Mouse (Mus musculus) central nervous system, embryonic 11.5 days (tissue): ENCODE results near the gene Echdc2. TPM values are rescaled to one million over a fixed set of nuclear protein-coding genes. Genes with fewer than 3 reads are reported as not detected.

Experiments
- polyA plus RNA-seq: library from polyadenylated mRNA; depleted of rRNA; stranded (reverse); fragments of >200 nt; gene quantifications from 2 replicates; pipeline ENCODE4 v1.2.3, GENCODE M21; 2012; rRNA removed

Gene Echdc2
- 23.3 and 29.7 TPM in 2 replicates for polyA plus RNA-seq

GRCm38 (mm10) chr4:108165152-108165895 is at the start of gene Echdc2:
Gene Echdc2 (plus strand): TSS chr4:108165437.

GRCm38 (mm10) chr4:108144880-108145279 is 20.4 kb upstream of the Echdc2 start, which contains the start of gene Scp2:
Gene Scp2 (minus strand): TSS chr4:108144998.

GRCm38 (mm10) chr4:108217332-108218179 is 52.3 kb downstream of the Echdc2 start, which contains the start of gene Zyg11a:
Gene Zyg11a (minus strand): TSS chr4:108218048.

Other genes with a start within 250 kb of the Echdc2 start
- 21.6 and 24.9 TPM in 2 replicates for gene Cpt2, start 241.8 kb upstream of the Echdc2 start, polyA plus RNA-seq
- gene Slc1a7, start 197.1 kb upstream of the Echdc2 start, polyA plus RNA-seq = 0.05 TPM in 1 of 2 replicates, not detected in the other
- gene Podn, start 69.0 kb upstream of the Echdc2 start, polyA plus RNA-seq = 2.1 and 3.1 TPM in 2 replicates
- 157 and 327 TPM in 2 replicates for gene Scp2, start 20.4 kb upstream of the Echdc2 start, polyA plus RNA-seq
- 0.02 and 0.15 TPM in 2 replicates for gene Zyg11a, start 52.6 kb downstream of the Echdc2 start, polyA plus RNA-seq
- 20.2 and 26.9 TPM in 2 replicates for gene Zyg11b, start 135.7 kb downstream of the Echdc2 start, polyA plus RNA-seq
- gene Coa7, start 162.7 kb downstream of the Echdc2 start, polyA plus RNA-seq = 27.0 and 62.0 TPM in 2 replicates
- gene Shisal2a, start 217.9 kb downstream of the Echdc2 start, polyA plus RNA-seq = 2.7 and 6.2 TPM in 2 replicates
- gene Gpx7, start 241.5 kb downstream of the Echdc2 start, polyA plus RNA-seq = 21.0 and 40.0 TPM in 2 replicates